23 mouse cellular contexts compared by ENCODE assay signal in genomic region chr6:126536926-126537325, GRCm38 (mm10). TPM values are rescaled to one million over a fixed set of nuclear protein-coding genes. Genes with fewer than 3 reads are reported as not detected.
A peak's percentile ranks its signal among the peaks of the same experiment; 100 is the strongest.
DNase-seq lines count a peak whose midpoint lies in the region; ATAC-seq and TF ChIP-seq lines count a peak whose summit lies in the region.
"Had no signal": no experiment of that assay in that cellular context is flagged by ENCODE, and none has a peak within 500 bp of the region (broad histone marks: within the 10 kb centered on the region; RNA-seq: fewer than 3 reads in every experiment).

No protein-coding gene starts in this region.

- intact Hi-C loops in heart, postnatal 36 days (cut with DNase I) = loop anchor here (10.0 kb wide), 1 partner anchor 372 kb away; the partner anchor contains the start of gene Ntf3
- intact Hi-C loops in heart, postnatal 25 days (cut with DNase I) = no loop called here

- no peaks in the 10 kb centered on the region for H3K36me3 ChIP-seq in heart, embryonic 16.5 days (ENCODE audit: control insufficient read depth, insufficient read depth)
- no peaks in the 10 kb centered on the region for H3K36me3 ChIP-seq in stomach, embryonic 14.5 days (ENCODE audit: control insufficient read depth, insufficient read depth, low read length)
- no peaks in the 10 kb centered on the region for H3K36me3 ChIP-seq in stomach, postnatal 0 days (ENCODE audit: control insufficient read depth, insufficient read depth, low read length)
- no peaks in the 10 kb centered on the region for H3K36me3 ChIP-seq in stomach, embryonic 16.5 days (ENCODE audit: control insufficient read depth, insufficient read depth, low read length)
- H3K36me3 ChIP-seq: embryonic facial prominence, embryonic 12.5 days; forebrain, embryonic 10.5 days; hindbrain, embryonic 15.5 days had no signal

- no peak for TF ChIP-seq CTCF in stomach, postnatal 0 days (IDR thresholded peaks at IDR 0.05; ENCODE audit: low read depth)

- peaks cover 8% of the 10 kb centered on the region; the same call in 1 of the 2 replicates for H3K27me3 ChIP-seq in heart, embryonic 16.5 days (ENCODE audit: control insufficient read depth, insufficient read depth, low read length)
- no peaks in the 10 kb centered on the region for H3K27me3 ChIP-seq in stomach, embryonic 14.5 days (ENCODE audit: control insufficient read depth, insufficient read depth, low read length)
- H3K27me3 ChIP-seq in stomach, postnatal 0 days (ENCODE audit: control insufficient read depth, insufficient read depth, low read length) = no peaks in the 10 kb centered on the region; the same call in 1 of the 2 replicates
- H3K27me3 ChIP-seq in stomach, embryonic 16.5 days (ENCODE audit: control insufficient read depth, insufficient read depth, low read length) = no peaks in the 10 kb centered on the region; the same call in none of the 2 replicates
- H3K27me3 ChIP-seq: hindbrain, embryonic 15.5 days had no signal

- peak overlapping the region; percentile 18; the same call in 1 of the 2 replicates for H3K27ac ChIP-seq in heart, embryonic 16.5 days (ENCODE audit: low read length)
- H3K27ac ChIP-seq in stomach, embryonic 14.5 days (ENCODE audit: low read length) = peak overlapping the region; percentile 67; the same call in 1 of the 2 replicates
- no peak overlapping the region for H3K27ac ChIP-seq in stomach, postnatal 0 days (replicated peaks)
- peak overlapping the region; percentile 48; the same call in 1 of the 2 replicates for H3K27ac ChIP-seq in stomach, embryonic 16.5 days (ENCODE audit: low read length)
- H3K27ac ChIP-seq: forebrain, embryonic 10.5 days; hindbrain, embryonic 15.5 days had no signal

- TF ChIP-seq EP300 in stomach, postnatal 0 days (optimal IDR thresholded peaks at IDR 0.05) = no peak

- no peak overlapping the region for H3K4me3 ChIP-seq in heart, embryonic 16.5 days (ENCODE audit: low read length)
- H3K4me3 ChIP-seq in stomach, embryonic 14.5 days (ENCODE audit: low read depth, low read length) = no peak overlapping the region
- H3K4me3 ChIP-seq in stomach, postnatal 0 days (ENCODE audit: low read depth, low read length) = no peak overlapping the region
- no peak overlapping the region for H3K4me3 ChIP-seq in stomach, embryonic 16.5 days (replicated peaks; ENCODE audit: low read length)
- H3K4me3 ChIP-seq: embryonic facial prominence, embryonic 12.5 days; erythroblast, embryonic 14.5 days; forebrain, embryonic 10.5 days; hindbrain, embryonic 15.5 days had no signal

- peak; percentile 96 for DNase-seq in heart, adult 11 months
- DNase-seq in heart, postnatal 36 days = no peak
- no peak for DNase-seq in heart, postnatal 25 days (ENCODE audit: low spot score)
- DNase-seq in stomach, postnatal 0 days (ENCODE audit: low spot score) = no peak
- no peak for DNase-seq in kidney, postnatal 14 days
- DNase-seq: adrenal gland, adult 2 months; adrenal gland, postnatal 25 days; cerebellum, adult 8-10 months; cerebellum, postnatal 14 days; embryo, embryonic 11 days; gastrocnemius, postnatal 36 days; kidney, adult 18-20 months had no signal

- H3K4me1 ChIP-seq in heart, embryonic 16.5 days (ENCODE audit: control insufficient read depth, insufficient read depth, low read length) = peaks cover 9% of the 10 kb centered on the region; the same call in 1 of the 2 replicates
- H3K4me1 ChIP-seq in stomach, embryonic 14.5 days (ENCODE audit: control insufficient read depth, insufficient read depth, low read length) = peaks cover 12% of the 10 kb centered on the region
- H3K4me1 ChIP-seq in stomach, postnatal 0 days (replicated peaks; ENCODE audit: control insufficient read depth, insufficient read depth) = no peaks in the 10 kb centered on the region; the same call in 1 of the 2 replicates
- peaks cover 21% of the 10 kb centered on the region for H3K4me1 ChIP-seq in stomach, embryonic 16.5 days (ENCODE audit: control insufficient read depth, insufficient read depth, low read length)

- H3K4me2 ChIP-seq in heart, embryonic 16.5 days (ENCODE audit: low read depth, low read length) = no peak overlapping the region
- H3K4me2 ChIP-seq in stomach, embryonic 14.5 days (replicated peaks; ENCODE audit: low read depth, low read length) = no peak overlapping the region
- H3K4me2 ChIP-seq in stomach, postnatal 0 days (replicated peaks; ENCODE audit: low read depth) = no peak overlapping the region
- H3K4me2 ChIP-seq in stomach, embryonic 16.5 days (ENCODE audit: low read depth, low read length) = no peak overlapping the region
- H3K4me2 ChIP-seq: embryonic facial prominence, embryonic 12.5 days; hindbrain, embryonic 15.5 days had no signal

- H3K9ac ChIP-seq in heart, embryonic 16.5 days (ENCODE audit: low read length) = no peak overlapping the region
- H3K9ac ChIP-seq in stomach, embryonic 14.5 days (replicated peaks; ENCODE audit: low read depth, low read length) = no peak overlapping the region
- no peak overlapping the region for H3K9ac ChIP-seq in stomach, postnatal 0 days (ENCODE audit: low read length)
- H3K9ac ChIP-seq in stomach, embryonic 16.5 days (ENCODE audit: low read length) = no peak overlapping the region
- H3K9ac ChIP-seq: embryonic facial prominence, embryonic 12.5 days; hindbrain, embryonic 15.5 days had no signal

- ATAC-seq in heart, embryonic 16.5 days (replicated peaks; ENCODE audit: extremely low read depth, insufficient read depth, low FRiP score) = no peak
- ATAC-seq in stomach, embryonic 14.5 days (ENCODE audit: insufficient number of reproducible peaks, insufficient read depth, low FRiP score, low read depth) = no peak
- ATAC-seq in stomach, postnatal 0 days (ENCODE audit: low FRiP score, low TSS enrichment) = no peak
- ATAC-seq in stomach, embryonic 16.5 days (ENCODE audit: insufficient read depth, low FRiP score) = no peak
- ATAC-seq: forebrain, embryonic 16.5 days; inflammation-experienced regulatory T-cells, adult 6 months had no signal

- 62% methylated on average over 4 of the region's 4 CpGs for WGBS in heart, embryonic 16.5 days
- 74% methylated on average over 4 of the region's 4 CpGs for WGBS in stomach, embryonic 14.5 days
- WGBS in stomach, postnatal 0 days = 83% methylated on average over 4 of the region's 4 CpGs
- WGBS in stomach, embryonic 16.5 days = 70% methylated on average over 4 of the region's 4 CpGs

- H3K9me3 ChIP-seq in heart, embryonic 16.5 days (replicated peaks; ENCODE audit: control insufficient read depth, low read length) = no peaks in the 10 kb centered on the region
- no peaks in the 10 kb centered on the region for H3K9me3 ChIP-seq in stomach, embryonic 14.5 days (ENCODE audit: control insufficient read depth, low read depth, low read length)
- no peaks in the 10 kb centered on the region for H3K9me3 ChIP-seq in stomach, postnatal 0 days (ENCODE audit: control insufficient read depth, low read length)
- H3K9me3 ChIP-seq in stomach, embryonic 16.5 days (replicated peaks; ENCODE audit: control insufficient read depth, low read length) = no peaks in the 10 kb centered on the region
- H3K9me3 ChIP-seq: embryonic facial prominence, embryonic 12.5 days; forebrain, embryonic 10.5 days; hindbrain, embryonic 15.5 days had no signal

RNA-seq across cellular contexts. Expression of gene Kcna5, which starts 1.7 kb away (rescaled TPM):
- 10 to 100 TPM; 13.9 to 14.3 TPM for total RNA-seq in heart, postnatal 36 days (2021)
- 9.1 and 10.3 TPM in 2 replicates for polyA plus RNA-seq in heart, embryonic 16.5 days (2015; fragmentation: Nextera tagmentation; extraction: Ambion mirVana)
- 10 to 100 TPM; 13.4 to 16.7 TPM for total RNA-seq in heart, postnatal 25 days (2021)
- 12.0 and 12.2 TPM in 2 replicates for polyA plus RNA-seq in stomach, embryonic 14.5 days (2014; fragmentation: Nextera tagmentation; extraction: Ambion mirVana)
- polyA plus RNA-seq in stomach, postnatal 0 days (2015; fragmentation: Nextera tagmentation; extraction: Ambion mirVana) = 3.2 and 3.5 TPM in 2 replicates
- 8.5 and 8.9 TPM in 2 replicates for polyA plus RNA-seq in stomach, embryonic 16.5 days (2015; fragmentation: Nextera tagmentation; extraction: Ambion mirVana)
- total RNA-seq: common myeloid progenitor, adult 5-6 weeks; ES-E14 had no signal
- polyA plus RNA-seq: erythroblast, embryonic 14.5 days; inflammation-experienced regulatory T-cells, adult 6 months had no signal
